Comparison of ENCODE assay signal across 8 mouse cellular contexts in the genomic region with DNA sequence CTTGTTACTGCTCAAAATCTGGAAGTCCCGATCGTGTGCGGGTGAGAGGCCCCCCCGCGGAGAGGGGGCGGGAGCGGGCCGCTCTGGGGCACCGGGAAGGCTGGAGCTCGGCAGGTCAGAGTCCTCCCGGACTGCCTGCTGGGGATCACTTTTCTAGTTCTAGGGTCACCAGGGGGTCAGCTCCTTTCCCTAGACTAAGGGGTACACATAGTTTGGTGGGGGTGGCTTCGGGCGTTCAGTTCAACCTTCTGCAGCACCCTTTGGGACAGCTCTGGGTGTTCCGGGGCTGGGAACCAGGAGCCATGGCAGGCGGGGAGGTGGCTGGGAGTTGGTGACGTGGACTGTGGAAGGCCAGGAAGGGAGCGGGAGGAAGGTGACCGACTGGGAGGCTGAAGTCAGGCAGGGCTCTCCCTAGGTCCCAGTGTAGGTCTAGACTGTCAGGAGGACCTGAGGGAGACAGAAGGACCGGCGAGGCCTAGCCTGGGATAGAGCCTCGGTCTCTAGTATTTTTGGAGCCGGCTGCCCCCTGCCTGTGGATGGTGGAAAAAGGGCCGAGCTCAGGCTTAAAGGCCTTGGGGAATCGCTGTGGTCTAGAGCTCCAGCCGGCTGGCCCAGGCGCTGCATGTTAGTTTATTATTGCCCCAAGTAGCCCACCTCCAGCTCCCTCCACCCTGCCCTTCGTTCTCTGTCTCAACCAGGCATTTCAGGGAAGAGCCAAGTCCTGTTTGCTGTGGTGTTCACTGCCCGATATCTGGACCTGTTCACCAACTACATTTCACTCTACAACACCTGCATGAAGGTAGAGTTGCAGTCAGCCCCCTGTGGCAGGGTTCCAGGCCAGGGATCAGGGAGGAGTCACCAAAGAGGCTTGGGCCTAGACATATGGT. TPM values are rescaled to one million over a fixed set of nuclear protein-coding genes. Genes with fewer than 3 reads are reported as not detected.
DNase-seq lines count a peak whose midpoint lies in the region; ATAC-seq and TF ChIP-seq lines count a peak whose summit lies in the region.

No protein-coding gene starts in this region.

- 2% methylated on average over 27 of the region's 28 CpGs for WGBS in limb, embryonic 14.5 days
- WGBS in midbrain, embryonic 14.5 days = 2% methylated on average over 28 of the region's 28 CpGs
- WGBS in spleen, adult 2 months = 3% methylated on average over 28 of the region's 28 CpGs

- no peak for TF ChIP-seq CTCF in spleen, adult 2 months (IDR thresholded peaks at IDR 0.05; ENCODE audit: extremely low read depth, insufficient read depth, insufficient read length, insufficient replicate concordance)

- DNase-seq in layer of hippocampus, adult 18-20 months (ENCODE audit: low spot score in 2 of 2) = peak; percentile 28 to 50
- no peak for DNase-seq in layer of hippocampus, adult 9-11 months
- peak; percentile 74 to 78 for DNase-seq in cerebellum, postnatal 25 days
- peak; percentile 57 for DNase-seq in gastrocnemius, postnatal 10 days
- DNase-seq in induced T-regulatory cell, adult 2 months (ENCODE audit: low read depth) = peak; percentile 74
- peak; percentile 35 for DNase-seq in limb, embryonic 14.5 days (ENCODE audit: low spot score)
- DNase-seq in midbrain, embryonic 14.5 days = peak; percentile 77
- peak; percentile 26 to 39 for DNase-seq in spleen, adult 2 months (ENCODE audit: low read depth in 1 of 2, low spot score in 2 of 2)

- H3K9ac ChIP-seq in limb, embryonic 14.5 days (ENCODE audit: low read depth, low read length, severe bottlenecking) = peak overlapping the region; percentile 92
- H3K9ac ChIP-seq in midbrain, embryonic 14.5 days (replicated peaks; ENCODE audit: low read length) = peak overlapping the region; percentile 91

- peaks cover 42% of the 10 kb centered on the region for H3K36me3 ChIP-seq in limb, embryonic 14.5 days (ENCODE audit: control insufficient read depth, insufficient read depth, low read length)
- H3K36me3 ChIP-seq in midbrain, embryonic 14.5 days (ENCODE audit: control insufficient read depth, insufficient read depth, low read length) = peaks cover 35% of the 10 kb centered on the region
- peaks cover 22% of the 10 kb centered on the region for H3K36me3 ChIP-seq in spleen, adult 2 months (ENCODE audit: control insufficient read depth, insufficient read depth, low read length)

- no peaks in the 10 kb centered on the region for H3K9me3 ChIP-seq in limb, embryonic 14.5 days (ENCODE audit: control insufficient read depth, low read length)
- no peaks in the 10 kb centered on the region for H3K9me3 ChIP-seq in midbrain, embryonic 14.5 days (ENCODE audit: control insufficient read depth, low read length)

- ATAC-seq in limb, embryonic 14.5 days (ENCODE audit: low FRiP score, low read depth) = peak; percentile 31
- peak; percentile 49 for ATAC-seq in midbrain, embryonic 14.5 days (ENCODE audit: low FRiP score, low TSS enrichment)

- H3K27me3 ChIP-seq in limb, embryonic 14.5 days (ENCODE audit: control insufficient read depth, insufficient read depth, low read length) = peaks cover 27% of the 10 kb centered on the region
- no peaks in the 10 kb centered on the region for H3K27me3 ChIP-seq in midbrain, embryonic 14.5 days (ENCODE audit: control insufficient read depth, insufficient read depth, low read length)
- H3K27me3 ChIP-seq in spleen, adult 2 months (ENCODE audit: control insufficient read depth, insufficient read depth, low read length) = peaks cover 15% of the 10 kb centered on the region

- H3K4me1 ChIP-seq in limb, embryonic 14.5 days (ENCODE audit: control insufficient read depth, insufficient read depth, low read length) = peaks cover 31% of the 10 kb centered on the region
- peaks cover 40% of the 10 kb centered on the region for H3K4me1 ChIP-seq in midbrain, embryonic 14.5 days (ENCODE audit: control insufficient read depth, insufficient read depth, low read length)
- peaks cover 7% of the 10 kb centered on the region; the same call in 1 of the 2 replicates for H3K4me1 ChIP-seq in spleen, adult 2 months (ENCODE audit: control insufficient read depth, insufficient read depth, insufficient read length)

- peak overlapping the region; percentile 77 for H3K4me2 ChIP-seq in limb, embryonic 14.5 days (replicated peaks; ENCODE audit: low read depth, low read length, severe bottlenecking)
- peak overlapping the region; percentile 63 for H3K4me2 ChIP-seq in midbrain, embryonic 14.5 days (ENCODE audit: low read length)

- no peak for TF ChIP-seq POLR2A in limb, embryonic 14.5 days (IDR thresholded peaks at IDR 0.05; ENCODE audit: borderline replicate concordance, extremely low read depth, insufficient read depth, insufficient read length)
- TF ChIP-seq POLR2A in spleen, adult 2 months (IDR thresholded peaks at IDR 0.05; ENCODE audit: low read depth, low read length) = no peak

- H3K4me3 ChIP-seq in limb, embryonic 14.5 days (replicated peaks; ENCODE audit: low read length) = peak overlapping the region; percentile 75
- H3K4me3 ChIP-seq in midbrain, embryonic 14.5 days (replicated peaks; ENCODE audit: low read depth, low read length) = peak overlapping the region; percentile 64
- peak overlapping the region; percentile 92 for H3K4me3 ChIP-seq in spleen, adult 2 months (ENCODE audit: extremely low read depth, insufficient read depth, insufficient read length)

- peak overlapping the region; percentile 88 for H3K27ac ChIP-seq in limb, embryonic 14.5 days (replicated peaks; ENCODE audit: low read depth, low read length)
- H3K27ac ChIP-seq in midbrain, embryonic 14.5 days (replicated peaks; ENCODE audit: low read depth, low read length) = peak overlapping the region; percentile 85
- peak overlapping the region; percentile 89 for H3K27ac ChIP-seq in spleen, adult 2 months (ENCODE audit: insufficient read depth, low read length)

RNA-seq across cellular contexts. Expression of a gene that starts 0.7 kb away (rescaled TPM):
- 10 to 100 TPM; 71.5 to 73.9 TPM for total RNA-seq in layer of hippocampus, adult 18-20 months (2021)
- total RNA-seq in gastrocnemius, postnatal 10 days (2021) = 10 to 100 TPM; 73.5 to 74.7 TPM
- polyA plus RNA-seq in limb, embryonic 14.5 days (2012; rRNA removed) = 374 and 521 TPM in 2 replicates
- 140 and 163 TPM in 2 replicates for polyA plus RNA-seq in limb, embryonic 14.5 days (2014; fragmentation: Nextera tagmentation; extraction: Ambion mirVana)
- polyA plus RNA-seq in midbrain, embryonic 14.5 days (2014; fragmentation: Nextera tagmentation; extraction: Ambion mirVana) = 99.1 and 126 TPM in 2 replicates
- 78.7 and 92.6 TPM in 2 replicates for polyA plus RNA-seq in spleen, adult 2 months (2012; rRNA removed)

RNA-seq across cellular contexts. Expression of a gene that starts 4.9 kb away (rescaled TPM):
- 10 to 100 TPM; 10.6 to 10.7 TPM for total RNA-seq in layer of hippocampus, adult 18-20 months (2021)
- 1 to 10 TPM in 1 of 2 experiments, under 1 TPM in 1; 0.80 to 1.2 TPM for total RNA-seq in gastrocnemius, postnatal 10 days (2021)
- 4.9 and 7.4 TPM in 2 replicates for polyA plus RNA-seq in limb, embryonic 14.5 days (2012; rRNA removed)
- 0.59 and 0.61 TPM in 2 replicates for polyA plus RNA-seq in limb, embryonic 14.5 days (2014; fragmentation: Nextera tagmentation; extraction: Ambion mirVana)
- 2.3 and 4.4 TPM in 2 replicates for polyA plus RNA-seq in midbrain, embryonic 14.5 days (2014; fragmentation: Nextera tagmentation; extraction: Ambion mirVana)
- 0.68 and 1.2 TPM in 2 replicates for polyA plus RNA-seq in spleen, adult 2 months (2012; rRNA removed)

RNA-seq across cellular contexts. Expression of a gene that starts 23.2 kb away (rescaled TPM):
- not detected for total RNA-seq in layer of hippocampus, adult 18-20 months (2021)
- total RNA-seq in gastrocnemius, postnatal 10 days (2021) = under 1 TPM in 1 of 2 experiments, not detected in 1; 0.35 TPM
- polyA plus RNA-seq in limb, embryonic 14.5 days (2012; rRNA removed) = 0.49 and 0.83 TPM in 2 replicates
- 0.53 and 0.99 TPM in 2 replicates for polyA plus RNA-seq in limb, embryonic 14.5 days (2014; fragmentation: Nextera tagmentation; extraction: Ambion mirVana)
- not detected in 2 replicates for polyA plus RNA-seq in midbrain, embryonic 14.5 days (2014; fragmentation: Nextera tagmentation; extraction: Ambion mirVana)
- 0.28 and 0.56 TPM in 2 replicates for polyA plus RNA-seq in spleen, adult 2 months (2012; rRNA removed)

RNA-seq across cellular contexts. Expression of a gene that starts 23.4 kb away (rescaled TPM):
- 10 to 100 TPM; 21.8 to 22.4 TPM for total RNA-seq in layer of hippocampus, adult 18-20 months (2021)
- 10 to 100 TPM; 42.3 to 47.7 TPM for total RNA-seq in gastrocnemius, postnatal 10 days (2021)
- 17.1 and 22.7 TPM in 2 replicates for polyA plus RNA-seq in limb, embryonic 14.5 days (2012; rRNA removed)
- polyA plus RNA-seq in limb, embryonic 14.5 days (2014; fragmentation: Nextera tagmentation; extraction: Ambion mirVana) = 3.5 and 4.7 TPM in 2 replicates
- polyA plus RNA-seq in midbrain, embryonic 14.5 days (2014; fragmentation: Nextera tagmentation; extraction: Ambion mirVana) = 5.1 and 7.5 TPM in 2 replicates
- 16.6 and 24.5 TPM in 2 replicates for polyA plus RNA-seq in spleen, adult 2 months (2012; rRNA removed)

RNA-seq across cellular contexts. Expression of a gene that starts 42.6 kb away (rescaled TPM):
- total RNA-seq in layer of hippocampus, adult 18-20 months (2021) = 10 to 100 TPM; 20.6 to 22.5 TPM
- total RNA-seq in gastrocnemius, postnatal 10 days (2021) = 10 to 100 TPM; 14.8 to 15.4 TPM
- polyA plus RNA-seq in limb, embryonic 14.5 days (2012; rRNA removed) = 33.7 and 38.7 TPM in 2 replicates
- polyA plus RNA-seq in limb, embryonic 14.5 days (2014; fragmentation: Nextera tagmentation; extraction: Ambion mirVana) = 62.4 and 62.9 TPM in 2 replicates
- 37.2 and 37.4 TPM in 2 replicates for polyA plus RNA-seq in midbrain, embryonic 14.5 days (2014; fragmentation: Nextera tagmentation; extraction: Ambion mirVana)
- polyA plus RNA-seq in spleen, adult 2 months (2012; rRNA removed) = 15.2 and 17.1 TPM in 2 replicates
